Mouse (Mus musculus) testis, adult 2 months (tissue): ENCODE data around the gene Slc7a8. TPM values are rescaled to one million over a fixed set of nuclear protein-coding genes. Genes with fewer than 3 reads are reported as not detected.

Experiments
- H3K27ac ChIP-seq: fragments of 200-500 bp; 2 replicates; pipeline ENCODE4 v1.5.1; 2012; ENCODE audit warnings: low read depth, low read length; ENCODE audit not compliant: control insufficient read depth, insufficient read depth
- H3K27me3 ChIP-seq: fragments of 200-500 bp; 2 replicates; pipeline ENCODE4 v1.6.1; 2012; ENCODE audit warnings: mild to moderate bottlenecking, low read length, moderate library complexity; ENCODE audit not compliant: control insufficient read depth, insufficient read depth
- H3K36me3 ChIP-seq: fragments of 200-500 bp; 2 replicates; pipeline ENCODE4 v1.6.1; 2012; ENCODE audit warnings: mild to moderate bottlenecking, low read length; ENCODE audit not compliant: control insufficient read depth, insufficient read depth
- H3K4me1 ChIP-seq: fragments of 200-500 bp; 2 replicates; pipeline ENCODE4 v1.6.1; 2012; ENCODE audit warnings: low read length; ENCODE audit not compliant: control insufficient read depth, insufficient read depth
- H3K4me3 ChIP-seq: fragments of 200-500 bp; 2 replicates; pipeline ENCODE4 v1.5.1; 2012; ENCODE audit warnings: low read depth, mild to moderate bottlenecking, low read length, moderate library complexity, mixed read lengths; ENCODE audit not compliant: control insufficient read depth
- CTCF ChIP-seq: fragments of 200-500 bp; IDR thresholded peaks from 2 replicates; pipeline ENCODE4 v1.5.1; 2012; ENCODE audit warnings: low read depth, mild to moderate bottlenecking, inconsistent platforms, low read length, moderate library complexity; ENCODE audit not compliant: control insufficient read depth, insufficient read depth, insufficient replicate concordance
- POLR2A ChIP-seq: fragments of 200-500 bp; IDR thresholded peaks from 2 replicates; pipeline ENCODE4 v1.6.1; 2012; ENCODE audit warnings: low read depth, mild to moderate bottlenecking, inconsistent platforms, low read length, moderate library complexity; ENCODE audit not compliant: control insufficient read depth
- polyA plus RNA-seq: library from polyadenylated mRNA; depleted of rRNA; stranded (reverse); fragments of >200 nt; gene quantifications from 2 replicates; pipeline ENCODE4 v1.2.3, GENCODE M21; 2012

Gene Slc7a8
- polyA plus RNA-seq, 1 experiment, result 27.5 TPM

DNA sequence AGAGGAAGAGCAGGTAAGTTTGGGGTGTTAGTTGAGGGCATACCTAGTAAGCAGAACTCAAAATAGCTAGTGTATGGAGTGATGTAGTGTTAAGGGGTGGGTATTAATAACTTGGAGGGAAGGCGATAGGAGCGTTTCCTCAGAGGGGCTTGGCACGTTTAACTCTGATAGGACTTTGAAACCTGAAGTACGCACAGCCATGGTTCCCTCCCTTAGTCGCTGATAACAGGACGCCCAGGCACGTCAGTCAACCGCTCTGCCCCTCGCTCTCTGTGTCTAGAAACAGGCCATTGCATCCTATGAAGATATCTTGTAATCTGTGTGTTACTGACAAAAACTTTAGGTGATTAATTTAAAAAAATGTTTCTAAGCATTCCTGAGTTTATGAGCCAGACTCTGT lies 35.7 kb downstream of the Slc7a8 start:
- Histone ChIP-seq H3K4me1 (peaks cover 8% of the 10 kb centered on the region), H3K4me3 (no peak overlapping the region), H3K36me3 (no peaks in the 10 kb centered on the region), H3K27ac (no peak overlapping the region), H3K27me3 (no peaks in the 10 kb centered on the region)
- TF ChIP-seq CTCF (no peak), POLR2A (no peak)

DNA sequence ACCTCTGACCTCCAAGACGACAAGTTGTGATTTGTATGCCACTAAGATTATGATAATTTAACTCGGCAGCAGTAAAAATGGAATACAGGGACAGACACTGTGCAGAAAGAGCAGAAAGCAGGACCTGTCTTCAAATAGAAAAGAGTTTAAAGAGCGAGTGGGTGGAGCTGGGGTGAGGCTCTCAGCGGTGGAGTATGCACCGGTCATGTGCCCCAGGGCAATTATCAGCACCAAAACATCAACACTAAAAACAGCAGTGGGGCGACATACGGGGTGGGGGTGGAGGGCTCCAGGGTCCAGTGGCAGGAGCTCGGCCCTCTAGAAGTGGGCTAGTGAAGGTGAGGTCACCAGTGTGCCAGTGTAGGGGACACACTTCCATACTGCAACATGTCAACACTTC lies 37.3 kb downstream of the Slc7a8 start:
- Histone ChIP-seq H3K4me1 (peaks cover 8% of the 10 kb centered on the region), H3K27ac (no peak overlapping the region), H3K4me3 (no peak overlapping the region), H3K36me3 (no peaks in the 10 kb centered on the region), H3K27me3 (no peaks in the 10 kb centered on the region)
- TF ChIP-seq POLR2A, result no peak
- TF ChIP-seq CTCF, result no peak

DNA sequence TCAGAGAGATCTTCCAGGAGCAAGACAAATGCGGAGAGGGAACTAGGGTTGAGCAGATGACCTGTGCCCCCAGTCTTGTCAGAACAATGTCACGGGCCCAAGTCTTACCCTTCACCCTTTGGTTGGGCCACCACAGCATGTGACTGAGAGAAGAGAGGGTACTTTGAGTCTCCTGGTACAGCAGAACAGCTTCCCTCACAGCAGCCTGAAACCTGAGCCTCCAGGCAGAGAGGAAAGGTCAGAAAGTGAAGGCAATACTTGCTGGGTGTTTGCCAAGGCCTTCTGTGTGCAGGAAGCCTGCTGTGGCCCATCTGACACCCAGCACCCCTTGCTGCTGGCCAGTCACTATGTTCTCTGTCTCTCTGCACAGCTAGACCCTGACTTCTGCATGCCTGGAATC lies 39.4 kb downstream of the Slc7a8 start:
- Histone ChIP-seq H3K27me3 (no peaks in the 10 kb centered on the region), H3K27ac (peak overlapping the region; percentile 30; the same call in 1 of the 2 replicates), H3K4me3 (no peak overlapping the region), H3K36me3 (no peaks in the 10 kb centered on the region), H3K4me1 (peaks cover 2% of the 10 kb centered on the region)
- TF ChIP-seq POLR2A, result no peak
- no peak for TF ChIP-seq CTCF

DNA sequence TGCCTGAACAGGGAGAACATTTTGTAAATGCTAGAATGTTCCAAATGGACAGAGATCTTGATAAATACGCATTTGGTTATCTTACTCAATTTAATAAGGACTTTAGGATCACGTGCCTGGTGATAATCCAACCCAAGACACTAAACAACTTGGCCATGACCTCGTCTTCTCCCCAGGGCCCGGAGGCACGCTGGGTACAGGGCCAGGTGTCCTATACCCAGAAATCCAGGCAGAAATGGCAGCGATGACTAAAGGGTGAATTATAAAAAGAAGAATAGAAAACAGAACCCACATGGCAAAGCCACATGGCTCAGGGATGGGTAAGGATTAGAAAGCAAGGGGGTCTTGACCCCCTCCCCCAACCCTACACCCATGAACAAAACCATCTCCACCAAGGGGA lies 40.0 kb downstream of the Slc7a8 start:
- Histone ChIP-seq H3K4me1 (peaks cover 2% of the 10 kb centered on the region), H3K4me3 (no peak overlapping the region), H3K27ac (peak overlapping the region; percentile 41), H3K36me3 (no peaks in the 10 kb centered on the region), H3K27me3 (no peaks in the 10 kb centered on the region)
- TF ChIP-seq POLR2A (no peak), CTCF (no peak)

DNA sequence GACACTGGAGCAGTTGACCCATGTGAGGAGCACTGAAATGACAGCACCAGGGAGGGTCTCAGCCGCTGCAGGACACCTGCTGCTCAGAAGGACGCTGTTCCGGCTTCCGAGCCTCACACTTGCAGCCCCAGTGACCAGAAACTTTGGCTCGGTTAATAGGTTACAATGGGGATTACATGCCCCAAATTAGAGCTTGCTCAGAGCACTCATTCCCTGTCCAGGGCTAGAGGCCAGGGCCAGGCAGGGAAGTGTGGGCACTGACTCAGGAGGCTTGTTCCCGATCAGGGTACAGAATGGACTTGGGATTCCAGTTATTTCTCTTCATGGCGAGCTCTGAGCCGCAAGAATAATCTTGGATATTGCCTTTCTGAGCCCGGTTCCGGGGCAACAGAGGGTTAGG lies 44.1 kb downstream of the Slc7a8 start:
- H3K27ac ChIP-seq, result no peak overlapping the region

DNA sequence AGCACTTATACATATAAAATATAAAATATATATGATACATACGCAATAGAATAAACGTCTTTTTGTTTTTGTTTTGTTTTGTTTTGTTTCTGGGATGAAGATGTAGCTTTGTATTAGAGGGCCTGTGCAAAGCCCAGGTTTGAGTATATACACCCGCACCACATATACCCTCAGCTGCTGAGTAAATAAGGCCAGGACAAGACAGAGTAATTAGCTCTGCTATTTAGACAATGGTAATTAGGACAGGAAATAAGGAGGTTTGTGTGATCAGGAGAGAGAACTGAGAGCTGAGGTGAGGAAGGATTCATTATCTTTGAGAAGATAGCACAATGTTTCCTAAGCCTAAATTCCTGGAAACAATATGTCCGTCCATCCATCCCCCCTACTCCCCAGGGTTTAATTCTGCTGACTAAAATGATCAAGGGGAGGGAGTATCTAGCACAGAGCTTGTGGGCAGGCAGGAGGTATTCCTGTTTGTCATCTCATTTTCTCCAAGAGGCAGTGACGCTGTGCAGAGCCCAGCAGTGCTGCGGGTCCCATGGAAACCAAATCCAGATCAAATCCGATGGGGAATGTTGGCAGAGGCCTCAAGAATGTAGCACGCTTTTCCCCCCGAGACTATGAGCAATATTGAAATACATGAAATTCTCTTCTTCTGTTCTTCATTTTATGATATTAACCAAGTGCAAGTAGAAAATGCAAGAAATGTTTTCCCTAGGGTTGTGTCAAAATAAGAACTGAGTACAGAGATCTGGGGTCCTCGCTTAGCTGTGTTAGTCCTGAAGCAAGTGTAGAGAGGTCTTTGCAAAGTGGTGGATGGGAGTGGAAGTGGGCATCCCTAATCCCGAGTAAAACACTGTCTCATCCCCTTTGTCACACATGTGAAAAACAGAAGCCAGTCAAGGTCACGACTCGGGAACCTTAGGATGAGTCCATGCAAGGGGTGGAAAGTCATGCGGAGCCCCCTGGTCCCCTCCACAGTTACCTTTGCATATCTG lies 44.9 kb downstream of the Slc7a8 start:
- Histone ChIP-seq H3K4me3 (no peak overlapping the region), H3K36me3 (no peaks in the 10 kb centered on the region), H3K27me3 (no peaks in the 10 kb centered on the region), H3K27ac (no peak overlapping the region), H3K4me1 (no peaks in the 10 kb centered on the region; the same call in 1 of the 2 replicates)
- TF ChIP-seq POLR2A (no peak), CTCF (no peak)

More for the DNA sequence above, 44.1 kb downstream of the Slc7a8 start:
- Histone ChIP-seq H3K4me1 (peaks cover 2% of the 10 kb centered on the region), H3K27me3 (no peaks in the 10 kb centered on the region), H3K36me3 (no peaks in the 10 kb centered on the region), H3K4me3 (no peak overlapping the region)
- TF ChIP-seq CTCF (no peak), POLR2A (no peak)

DNA sequence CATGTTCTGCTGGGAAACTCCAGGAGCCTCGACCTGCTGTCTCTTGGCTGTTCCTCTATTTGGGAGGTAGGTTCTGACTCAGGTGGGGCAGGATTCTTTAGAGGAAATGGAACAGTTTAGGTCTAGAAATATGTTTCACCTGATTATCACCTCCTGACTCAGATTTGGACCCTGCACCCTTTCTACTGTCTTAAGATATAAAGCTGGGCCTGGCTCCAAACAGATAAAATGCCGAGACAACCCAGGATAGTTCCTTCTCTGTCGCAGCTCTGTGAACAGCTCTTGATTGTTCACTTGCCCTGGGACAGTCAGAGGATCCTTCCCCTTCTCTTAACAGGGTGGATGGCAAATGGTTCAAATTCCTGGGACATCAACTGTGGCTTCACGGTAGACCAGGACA lies 46.5 kb downstream of the Slc7a8 start:
- Histone ChIP-seq H3K27ac (no peak overlapping the region), H3K4me1 (no peaks in the 10 kb centered on the region; the same call in 1 of the 2 replicates), H3K36me3 (no peaks in the 10 kb centered on the region), H3K4me3 (peak overlapping the region; percentile 75), H3K27me3 (no peaks in the 10 kb centered on the region)
- TF ChIP-seq POLR2A (no peak), CTCF (no peak)

DNA sequence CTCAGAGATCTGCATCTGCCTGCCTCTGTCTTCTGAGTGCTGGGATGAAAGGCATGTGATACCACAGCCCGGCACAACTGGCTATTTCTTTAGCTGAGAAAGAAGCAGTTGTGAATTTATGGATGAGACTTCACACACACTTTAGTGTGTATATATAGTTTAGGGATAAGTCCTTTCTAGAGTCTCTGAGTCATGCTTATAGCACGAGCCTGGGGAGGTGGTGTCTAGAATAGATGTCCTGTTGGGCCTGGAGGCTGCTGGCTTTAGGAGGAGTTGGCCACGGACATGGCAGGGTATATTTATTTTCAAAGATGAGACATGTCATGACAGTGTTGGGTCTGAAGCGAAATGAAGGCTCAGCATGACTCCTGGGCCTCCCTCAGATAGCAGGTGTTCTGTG lies 47.7 kb downstream of the Slc7a8 start:
- H3K4me1 ChIP-seq, result no peaks in the 10 kb centered on the region; the same call in 1 of the 2 replicates
- H3K36me3 ChIP-seq, result no peaks in the 10 kb centered on the region
- H3K27me3 ChIP-seq, result no peaks in the 10 kb centered on the region
- H3K4me3 ChIP-seq, result no peak overlapping the region
- TF ChIP-seq POLR2A, result no peak
- no peak for TF ChIP-seq CTCF
- no peak overlapping the region for H3K27ac ChIP-seq
